Mouse (Mus musculus): ENCODE measurements at regions not wholly inside any gene's neighbourhood (a gene's known extent, or its start where the extent isn't known, plus 50 kb on each side); places are given as distances from the start of the nearest gene placed in this dataset.

GRCm38 (mm10) chr14:76672899-76673298, 116.2 kb upstream of the Serp2 start:
- TF ChIP-seq MAFK (IDR thresholded peaks at IDR 0.05; ENCODE audit: insufficient read depth, low read depth, low read length) = no peak
- TF ChIP-seq ZNF384 (IDR thresholded peaks at IDR 0.05; ENCODE audit: low read depth, low read length) = no peak
- no peak for TF ChIP-seq ZC3H11A (IDR thresholded peaks at IDR 0.05; ENCODE audit: borderline replicate concordance, low read depth, low read length)
- no peak for TF ChIP-seq HCFC1 (IDR thresholded peaks at IDR 0.05; ENCODE audit: borderline replicate concordance, insufficient read depth, low read length)
- no peak for TF ChIP-seq CHD2 (IDR thresholded peaks at IDR 0.05; ENCODE audit: low read depth, low read length)
- Histone ChIP-seq H3K9ac (ENCODE audit: insufficient read depth, low read depth, low read length, poor library complexity, severe bottlenecking) (no peak overlapping the region), H3K4me1 (ENCODE audit: control insufficient read depth in 2 of 2, insufficient read depth in 2 of 2, low read length in 2 of 2, poor library complexity in 1 of 2) (no peaks in the 10 kb centered on the region), H3K4me3 (ENCODE audit: insufficient read depth in 1 of 2, low read depth in 1 of 2, low read length in 2 of 2, poor library complexity in 1 of 2, severe bottlenecking in 1 of 2) (no peak overlapping the region), H3K36me3 (ENCODE audit: control insufficient read depth, insufficient read depth, low read length, poor library complexity, severe bottlenecking) (no peaks in the 10 kb centered on the region; the same call in 1 of the 2 replicates), H3K27ac (ENCODE audit: insufficient read depth, low read depth, low read length, poor library complexity, severe bottlenecking) (no peak overlapping the region), H3K9me3 (ENCODE audit: control insufficient read depth, insufficient read depth, low read depth, low read length) (no peaks in the 10 kb centered on the region)
- no peak for DNase-seq (ENCODE audit: low read depth, low spot score)
- in situ Hi-C loops (cut with MboI; ENCODE audit: low sequenced_read_pairs in 2 of 2, unreplicated experiment in 2 of 2) = no loop called here

GRCm38 (mm10) chr14:76672442-76672841, 115.8 kb upstream of the Serp2 start:
- no peaks in the 10 kb centered on the region; the same call in 1 of the 2 replicates for H3K36me3 ChIP-seq (ENCODE audit: control insufficient read depth, insufficient read depth, low read length, poor library complexity, severe bottlenecking)
- no peaks in the 10 kb centered on the region for H3K9me3 ChIP-seq (ENCODE audit: control insufficient read depth, insufficient read depth, low read depth, low read length)
- in situ Hi-C loops (cut with MboI; ENCODE audit: low sequenced_read_pairs in 2 of 2, unreplicated experiment in 2 of 2) = no loop called here
- H3K4me3 ChIP-seq (ENCODE audit: insufficient read depth in 1 of 2, low read depth in 1 of 2, low read length in 2 of 2, poor library complexity in 1 of 2, severe bottlenecking in 1 of 2) = no peak overlapping the region
- H3K4me1 ChIP-seq (ENCODE audit: control insufficient read depth in 2 of 2, insufficient read depth in 2 of 2, low read length in 2 of 2, poor library complexity in 1 of 2) = no peaks in the 10 kb centered on the region
- TF ChIP-seq CHD2 (IDR thresholded peaks at IDR 0.05; ENCODE audit: low read depth, low read length) (no peak), MAFK (IDR thresholded peaks at IDR 0.05; ENCODE audit: insufficient read depth, low read depth, low read length) (no peak), HCFC1 (IDR thresholded peaks at IDR 0.05; ENCODE audit: borderline replicate concordance, insufficient read depth, low read length) (no peak), ZNF384 (IDR thresholded peaks at IDR 0.05; ENCODE audit: low read depth, low read length) (no peak), ZC3H11A (IDR thresholded peaks at IDR 0.05; ENCODE audit: borderline replicate concordance, low read depth, low read length) (no peak)
- H3K27ac ChIP-seq (ENCODE audit: insufficient read depth, low read depth, low read length, poor library complexity, severe bottlenecking) = no peak overlapping the region
- no peak overlapping the region for H3K9ac ChIP-seq (ENCODE audit: insufficient read depth, low read depth, low read length, poor library complexity, severe bottlenecking)
- no peak for DNase-seq (ENCODE audit: low read depth, low spot score)

- no peak for TF ChIP-seq HCFC1 (IDR thresholded peaks at IDR 0.05; ENCODE audit: borderline replicate concordance, insufficient read depth, low read length)
- TF ChIP-seq MAFK (IDR thresholded peaks at IDR 0.05; ENCODE audit: insufficient read depth, low read depth, low read length) = no peak
- no peaks in the 10 kb centered on the region for H3K9me3 ChIP-seq (ENCODE audit: control insufficient read depth, insufficient read depth, low read depth, low read length)
- no peak overlapping the region for H3K27ac ChIP-seq (ENCODE audit: insufficient read depth, low read depth, low read length, poor library complexity, severe bottlenecking)
- in situ Hi-C loops (cut with MboI; ENCODE audit: low sequenced_read_pairs in 2 of 2, unreplicated experiment in 2 of 2) = no loop called here
- no peak for DNase-seq (ENCODE audit: low read depth, low spot score)
- H3K4me1 ChIP-seq (ENCODE audit: control insufficient read depth in 2 of 2, insufficient read depth in 2 of 2, low read length in 2 of 2, poor library complexity in 1 of 2) = no peaks in the 10 kb centered on the region
- no peak overlapping the region for H3K9ac ChIP-seq (ENCODE audit: insufficient read depth, low read depth, low read length, poor library complexity, severe bottlenecking)
- H3K4me3 ChIP-seq (ENCODE audit: insufficient read depth in 1 of 2, low read depth in 1 of 2, low read length in 2 of 2, poor library complexity in 1 of 2, severe bottlenecking in 1 of 2) = no peak overlapping the region
- H3K36me3 ChIP-seq (ENCODE audit: control insufficient read depth, insufficient read depth, low read length, poor library complexity, severe bottlenecking) = no peaks in the 10 kb centered on the region; the same call in 1 of the 2 replicates
Observed at GRCm38 (mm10) chr14:76671023-76671422, 114.3 kb upstream of the Serp2 start.

- no peak for TF ChIP-seq ZC3H11A (IDR thresholded peaks at IDR 0.05; ENCODE audit: borderline replicate concordance, low read depth, low read length)
- TF ChIP-seq CHD2 (IDR thresholded peaks at IDR 0.05; ENCODE audit: low read depth, low read length) = no peak
- TF ChIP-seq MAFK (IDR thresholded peaks at IDR 0.05; ENCODE audit: insufficient read depth, low read depth, low read length) = no peak
- no peak for TF ChIP-seq ZNF384 (IDR thresholded peaks at IDR 0.05; ENCODE audit: low read depth, low read length)
- no peak for TF ChIP-seq HCFC1 (IDR thresholded peaks at IDR 0.05; ENCODE audit: borderline replicate concordance, insufficient read depth, low read length)
- no peak overlapping the region for H3K27ac ChIP-seq (ENCODE audit: insufficient read depth, low read depth, low read length, poor library complexity, severe bottlenecking)
- no peaks in the 10 kb centered on the region for H3K9me3 ChIP-seq (ENCODE audit: control insufficient read depth, insufficient read depth, low read depth, low read length)
- H3K36me3 ChIP-seq (ENCODE audit: control insufficient read depth, insufficient read depth, low read length, poor library complexity, severe bottlenecking) = no peaks in the 10 kb centered on the region; the same call in 1 of the 2 replicates
- in situ Hi-C loops (cut with MboI; ENCODE audit: low sequenced_read_pairs in 2 of 2, unreplicated experiment in 2 of 2) = no loop called here
- H3K9ac ChIP-seq (ENCODE audit: insufficient read depth, low read depth, low read length, poor library complexity, severe bottlenecking) = no peak overlapping the region
- H3K4me3 ChIP-seq (ENCODE audit: insufficient read depth in 1 of 2, low read depth in 1 of 2, low read length in 2 of 2, poor library complexity in 1 of 2, severe bottlenecking in 1 of 2) = no peak overlapping the region
- no peak for DNase-seq (ENCODE audit: low read depth, low spot score)
- peaks cover 3 to 11% of the 10 kb centered on the region in 2 experiments; a peak in 3 of 4 replicates for H3K4me1 ChIP-seq (ENCODE audit: control insufficient read depth in 2 of 2, insufficient read depth in 2 of 2, low read length in 2 of 2, poor library complexity in 1 of 2)
Observed at GRCm38 (mm10) chr14:76665754-76666371, 109.2 kb upstream of the Serp2 start.
